Mouse (Mus musculus) stomach, postnatal 0 days (tissue): ENCODE results near the gene Txlna.

Source experiments
- CTCF ChIP-seq: IDR thresholded peaks from 2 replicates; pipeline ENCODE4 v1.5.1; 2016; ENCODE audit warnings: antibody characterized with exemption, low read depth, mild to moderate bottlenecking, moderate library complexity
- EP300 ChIP-seq: optimal IDR thresholded peaks from 2 replicates; pipeline ENCODE3; 2016; ENCODE audit warnings: antibody characterized with exemption

- TF ChIP-seq CTCF: no peak
- no peak for TF ChIP-seq EP300
These were observed 63.2 kb downstream of the Txlna start for GRCm38 (mm10) chr4:129577688-129578087.
